Mouse (Mus musculus) CD4-positive, CD25-positive, alpha-beta regulatory T cell, adult 2 months (primary cell): ENCODE measurements around the gene Ghrhr.

Source experiments
- DNase-seq: peaks from one replicate; pipeline ENCODE4 v3.0.0-alpha.2; 2012; ENCODE audit warnings: low read depth, low spot score

The Ghrhr gene

DNA sequence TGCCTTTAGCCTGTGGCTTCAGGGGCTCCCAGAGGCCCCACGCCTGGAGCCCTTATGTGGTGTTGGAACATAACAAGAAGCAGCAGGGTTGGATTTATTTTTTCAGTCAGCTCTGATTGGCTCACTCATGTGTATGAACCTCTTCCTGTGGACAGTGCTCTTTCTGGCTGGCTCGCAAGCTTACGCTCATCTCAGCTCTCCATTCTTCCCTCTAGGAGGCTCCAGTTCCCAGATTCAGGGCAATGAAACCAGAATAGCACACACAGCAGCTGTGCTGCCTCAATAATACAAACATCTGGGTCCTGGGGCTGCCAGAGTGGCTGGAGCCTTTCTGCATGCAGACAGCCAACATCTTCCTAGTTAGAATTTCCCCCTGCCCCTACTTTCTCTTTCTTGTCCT lies 20.1 kb downstream of the Ghrhr start:
- DNase-seq: no peak

DNA sequence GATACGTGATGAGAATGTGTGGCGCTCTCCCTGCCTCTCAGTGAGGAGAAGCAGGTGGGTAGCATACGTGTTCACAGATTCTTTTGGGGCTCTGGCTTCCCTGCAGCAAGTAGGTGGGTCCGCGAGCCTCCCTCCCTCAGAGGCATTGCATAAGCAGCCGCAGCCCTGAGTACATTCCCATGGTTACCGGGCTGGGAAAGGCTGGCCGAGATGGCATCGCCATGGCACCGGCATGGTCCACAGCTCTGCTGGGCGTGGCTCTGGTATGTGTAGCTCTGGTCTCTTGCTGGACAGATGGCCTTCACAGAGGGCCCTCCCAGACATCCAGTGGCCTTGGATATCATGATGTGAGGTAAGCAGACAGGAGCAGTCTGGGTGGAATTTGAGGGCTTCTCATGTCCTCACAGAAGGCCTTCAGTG lies 20.5 kb downstream of the Ghrhr start:
- no peak for DNase-seq

DNA sequence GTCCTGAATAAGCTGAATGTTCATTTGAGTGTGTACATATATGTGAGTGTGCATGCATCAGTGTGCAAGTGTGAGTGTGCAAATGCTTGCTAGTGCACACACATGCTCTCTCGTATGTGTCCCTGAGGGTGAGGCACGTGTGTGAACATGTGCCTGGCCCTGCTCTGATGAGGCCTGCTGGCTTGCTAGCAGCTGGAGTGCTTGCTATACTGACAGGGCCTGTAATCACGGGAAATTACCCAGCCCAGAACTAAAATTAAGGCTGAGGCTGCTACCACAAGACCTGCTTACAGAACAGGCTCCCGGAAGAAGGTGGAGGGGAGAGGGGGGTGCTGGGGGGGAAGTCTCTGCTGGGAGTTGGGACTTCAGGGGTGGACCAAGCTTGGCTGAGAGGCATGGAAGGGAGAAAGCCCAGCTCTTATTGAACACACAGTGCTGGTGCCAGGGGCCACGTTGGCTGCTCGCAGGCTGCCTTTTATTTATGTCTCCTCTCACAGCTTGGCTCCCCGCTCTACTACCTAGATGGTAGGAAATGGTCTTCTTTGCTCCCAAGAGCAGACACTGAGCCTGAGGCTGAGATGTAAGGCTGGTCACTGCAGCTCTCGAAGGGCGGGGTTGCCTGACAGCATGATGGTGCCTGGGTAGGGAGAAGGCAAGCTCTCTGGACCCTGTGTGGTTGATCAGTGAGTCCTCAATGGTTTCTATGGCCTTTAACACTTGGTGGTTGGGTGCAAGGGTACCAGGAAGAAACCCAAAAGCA lies 23.0 kb downstream of the Ghrhr start:
- DNase-seq: no peak

DNA sequence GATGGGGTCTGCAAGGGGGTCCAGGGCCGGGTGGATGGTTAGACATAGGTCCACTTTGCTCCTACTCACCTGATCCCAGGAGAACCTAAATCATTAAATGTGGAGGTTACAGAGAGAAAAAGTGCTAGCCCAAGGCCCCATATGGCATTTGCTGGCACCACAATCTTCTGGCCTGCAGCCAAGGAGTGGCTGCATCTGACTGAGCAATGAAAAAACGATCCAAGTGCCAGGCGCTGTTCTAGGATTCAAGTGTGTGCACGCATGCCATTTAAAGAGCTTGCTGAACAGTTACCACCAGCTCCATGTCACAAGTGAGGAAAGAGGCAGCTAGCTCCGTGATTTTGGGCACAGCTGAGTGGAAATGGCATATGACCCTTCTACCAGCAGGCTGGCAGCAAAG lies 23.8 kb downstream of the Ghrhr start:
- DNase-seq: no peak

DNA sequence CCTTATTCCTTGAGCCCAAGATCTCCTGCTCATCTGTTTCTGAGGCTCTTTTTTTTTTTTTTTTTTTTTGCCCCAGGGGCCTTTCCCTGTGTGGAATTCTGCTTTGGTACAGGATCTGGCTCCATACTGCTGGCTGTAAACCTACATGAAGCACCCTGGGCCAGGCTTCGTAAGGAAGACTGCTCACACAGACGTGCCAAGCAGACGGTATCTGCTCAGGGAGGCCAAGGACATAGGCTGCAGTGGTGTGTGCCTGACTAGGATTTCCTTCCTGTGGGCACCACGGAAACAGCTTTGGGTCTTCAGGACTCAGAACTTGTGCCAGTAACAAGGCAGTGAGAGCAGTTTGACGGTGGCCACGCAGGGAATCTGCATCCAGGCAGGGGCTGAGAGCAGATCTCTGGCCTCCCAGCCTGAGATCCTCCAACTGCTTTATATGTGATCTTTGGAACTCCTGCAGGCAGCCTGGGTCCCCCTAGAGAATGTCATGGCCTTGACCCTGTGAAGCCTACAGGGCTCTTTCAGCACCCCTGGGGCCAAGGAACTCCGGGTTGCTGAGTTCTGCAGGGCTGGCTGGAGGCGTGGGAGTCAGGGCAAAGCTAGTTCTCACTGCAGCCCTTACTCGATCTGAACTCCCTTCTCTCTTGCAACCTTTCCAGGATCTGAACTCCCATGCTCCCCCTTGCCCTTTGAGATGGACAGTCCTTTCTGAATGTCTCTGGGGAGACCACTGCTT lies 26.1 kb downstream of the Ghrhr start:
- no peak for DNase-seq

DNA sequence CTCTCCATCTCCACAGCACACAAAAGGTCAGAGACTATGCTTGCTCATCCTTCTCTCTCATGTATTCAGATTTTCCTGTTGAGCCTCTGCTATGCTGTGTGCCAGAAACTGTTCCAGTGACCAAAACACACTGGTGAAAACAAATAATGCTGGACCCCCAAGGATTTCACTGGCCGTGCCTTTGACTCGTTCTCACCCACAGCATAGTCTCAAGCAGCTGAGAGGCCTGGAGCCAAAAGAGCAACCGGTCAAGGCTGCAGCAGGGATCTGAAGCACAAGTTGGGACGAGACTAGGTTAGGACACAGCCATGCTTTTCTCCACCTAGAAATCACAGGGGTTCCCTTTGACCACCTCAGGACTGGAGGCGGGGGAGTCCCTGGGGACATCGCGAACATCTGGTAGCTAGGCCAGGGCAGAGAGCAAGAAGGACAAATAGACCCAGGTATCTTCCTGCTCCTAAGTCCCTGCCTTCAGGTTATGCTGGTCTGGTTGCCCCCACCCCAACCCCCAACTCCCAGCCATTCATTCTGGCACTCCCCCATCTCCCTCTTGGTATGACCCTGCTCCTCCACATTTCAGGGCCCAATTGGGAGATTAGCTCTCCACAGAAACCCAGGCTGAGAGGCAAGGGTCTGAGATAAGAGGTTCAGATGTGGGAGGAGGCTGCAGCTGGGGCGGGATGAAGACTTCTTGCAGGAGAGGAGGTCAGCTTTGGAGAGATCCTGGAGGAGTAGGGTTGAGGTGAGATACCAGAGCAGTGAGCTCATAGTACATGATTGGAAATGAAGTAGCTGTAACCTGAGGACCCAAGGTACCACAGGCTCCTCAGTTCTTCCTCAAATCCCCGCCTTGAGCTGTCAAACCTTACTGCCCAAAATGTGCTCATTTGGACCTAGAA lies 27.6 kb downstream of the Ghrhr start:
- no peak for DNase-seq

DNA sequence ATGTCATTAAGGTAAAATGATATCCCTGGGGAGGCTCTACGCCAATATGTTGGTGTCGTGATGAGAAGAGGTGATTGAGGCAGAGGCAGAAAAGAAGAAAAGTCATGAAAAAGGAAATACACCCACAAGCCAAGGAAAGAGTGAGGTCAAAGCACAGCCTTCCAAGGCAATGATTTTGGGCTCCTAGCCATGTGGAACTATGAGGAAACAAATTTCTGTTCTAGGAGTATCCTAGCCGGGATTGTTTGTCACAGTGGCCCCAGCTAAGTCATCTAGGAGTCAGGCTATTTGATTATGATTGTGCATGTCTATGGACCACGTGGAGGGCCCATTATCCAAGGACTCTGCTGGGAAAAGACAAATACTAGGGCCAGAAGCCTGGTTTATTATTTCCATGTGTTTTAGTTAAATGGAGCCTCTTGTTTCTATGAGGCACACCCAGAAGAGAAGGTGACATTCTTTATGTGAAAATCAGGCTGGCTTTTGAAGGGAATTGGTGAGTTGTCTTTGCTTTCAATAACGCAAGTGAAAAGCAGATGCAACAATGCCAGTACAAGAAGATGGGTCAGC lies 28.4 kb downstream of the Ghrhr start:
- DNase-seq: no peak

DNA sequence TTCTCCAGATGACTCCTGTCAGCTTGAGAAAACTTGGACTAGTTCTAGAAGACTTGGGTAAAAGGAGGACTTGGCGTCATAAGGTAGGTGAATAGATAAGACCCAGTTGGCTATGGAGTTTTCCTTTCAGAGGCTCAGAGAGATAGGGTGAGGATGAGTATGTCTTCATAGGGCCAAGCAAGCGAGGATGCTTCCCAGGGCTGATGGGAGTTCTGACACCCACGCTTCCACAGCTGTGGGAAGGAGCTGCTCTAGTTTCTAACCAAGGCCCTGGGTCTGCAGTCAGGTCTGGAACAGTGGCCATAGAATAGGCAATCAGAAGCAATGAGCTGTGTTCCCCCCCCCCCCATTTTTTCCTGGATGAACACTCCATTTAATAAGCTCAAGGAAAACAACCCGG lies 31.2 kb downstream of the Ghrhr start:
- no peak for DNase-seq

DNA sequence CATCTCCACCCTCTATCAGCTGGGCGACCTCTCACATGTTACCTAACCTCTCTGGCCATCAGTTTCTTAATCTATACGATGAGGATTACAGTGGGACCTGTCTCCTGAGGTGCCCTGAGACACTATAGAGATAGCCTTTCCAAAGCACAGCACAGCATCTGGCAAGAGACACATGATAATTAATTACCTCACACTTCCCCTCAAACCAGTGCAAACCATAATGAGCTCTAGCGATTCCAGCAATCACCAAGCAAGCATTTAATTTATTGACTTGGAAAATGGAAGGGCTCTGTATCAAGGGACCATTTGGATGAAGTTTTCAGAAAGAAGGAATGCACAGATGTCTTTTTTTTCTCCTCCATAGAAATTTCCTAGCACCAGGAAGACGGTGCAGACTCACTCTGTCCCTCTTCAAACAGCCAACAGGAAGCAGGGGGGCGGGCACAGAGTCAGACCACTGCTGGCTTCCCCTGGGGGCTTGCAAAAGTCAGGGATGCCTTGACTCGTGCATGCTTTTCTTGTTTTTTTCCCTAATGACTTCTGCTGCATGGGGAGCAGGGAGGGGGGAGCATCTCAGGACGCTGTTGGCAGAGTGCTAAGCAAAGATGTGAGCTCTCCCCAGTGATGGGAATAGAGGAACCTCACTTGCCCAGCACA lies 34.2 kb downstream of the Ghrhr start:
- no peak for DNase-seq

DNA sequence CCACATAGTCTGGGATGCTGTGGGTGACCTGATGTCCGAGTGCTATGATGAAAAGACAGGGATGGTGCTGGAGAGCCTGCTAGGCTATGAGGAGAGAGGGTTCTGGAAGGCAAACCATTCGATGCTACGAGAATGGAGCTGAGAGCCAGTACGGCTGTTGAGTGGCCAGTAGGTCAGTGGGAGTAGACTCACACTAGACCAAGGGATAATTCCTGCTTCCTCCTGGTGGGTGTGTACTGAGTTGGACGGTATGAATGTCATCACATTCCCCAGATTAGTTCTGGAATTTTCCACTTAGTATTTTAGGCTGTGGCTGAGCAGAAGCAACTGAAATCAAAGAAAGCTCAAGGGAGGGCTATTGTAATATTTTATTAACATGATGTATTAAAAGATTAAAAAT lies 34.9 kb downstream of the Ghrhr start:
- no peak for DNase-seq

DNA sequence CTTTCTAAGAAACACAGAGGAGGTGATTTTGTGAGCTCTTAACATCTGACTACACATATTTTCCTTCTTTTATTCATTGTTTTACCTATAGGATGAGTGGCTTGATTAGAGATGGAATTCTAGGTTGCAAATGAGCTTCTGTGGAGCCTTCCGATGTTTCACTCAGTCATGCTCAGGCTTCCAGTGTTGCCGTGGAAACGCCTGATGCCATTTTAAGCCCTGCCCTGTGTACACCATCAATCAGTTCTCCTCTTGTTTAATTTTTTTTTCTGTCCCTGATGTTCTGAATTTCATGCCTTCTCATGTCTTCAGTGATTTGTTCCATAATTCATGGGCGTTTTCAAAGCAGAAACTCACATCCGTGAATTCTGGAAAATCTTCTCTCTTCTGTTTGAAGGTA lies 40.1 kb downstream of the Ghrhr start:
- no peak for DNase-seq

DNA sequence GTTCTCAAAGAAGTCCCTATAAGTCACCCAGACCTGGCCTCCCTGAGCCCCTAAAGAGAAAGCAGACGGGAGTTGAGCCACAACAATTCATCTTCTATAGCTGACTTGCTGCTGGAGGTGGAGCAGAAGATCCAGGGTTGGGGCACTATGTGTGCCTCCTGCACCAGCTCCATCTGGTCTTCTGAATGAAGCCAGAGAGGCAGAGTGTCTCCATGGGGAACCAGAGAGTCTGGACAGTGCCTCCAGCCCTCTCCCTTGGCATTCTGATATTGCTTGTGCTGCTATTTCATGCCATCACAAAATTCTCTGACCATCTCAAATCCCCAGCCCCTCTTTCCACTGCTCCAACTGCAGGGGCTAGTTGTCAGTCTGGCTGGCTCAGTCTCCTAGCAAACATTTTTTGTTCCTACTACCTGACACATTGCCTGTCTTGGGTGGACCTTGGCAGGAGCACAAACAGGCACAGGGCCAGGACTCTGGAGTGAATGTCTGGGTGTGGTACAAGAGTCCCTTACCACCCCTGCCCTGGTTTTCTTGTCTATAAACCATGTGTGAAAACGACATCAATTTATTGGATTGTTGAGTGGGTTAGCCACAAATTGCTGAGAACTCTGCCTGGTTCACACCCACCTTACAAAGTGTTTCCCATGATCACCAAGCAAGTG lies 42.8 kb downstream of the Ghrhr start:
- DNase-seq: no peak

DNA sequence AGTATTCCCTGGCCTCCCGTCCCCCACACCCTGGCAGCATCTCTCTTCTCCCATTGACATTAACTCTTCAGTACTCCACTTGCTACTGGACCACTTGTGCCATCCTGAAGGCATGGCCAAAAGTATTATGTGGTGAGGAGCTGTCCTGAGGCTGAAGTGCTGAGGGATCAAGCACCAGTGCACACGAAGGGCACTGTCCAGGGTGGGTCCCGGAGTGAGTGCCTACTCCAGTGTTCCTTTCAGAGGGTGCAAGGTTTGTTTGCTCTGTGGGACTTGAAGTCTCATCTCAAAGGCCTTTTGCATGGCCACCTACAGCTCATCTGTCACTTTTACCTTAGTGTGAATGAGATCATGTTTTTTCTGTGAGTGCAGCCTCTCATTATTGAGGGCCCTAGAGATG lies 44.3 kb downstream of the Ghrhr start:
- no peak for DNase-seq

DNA sequence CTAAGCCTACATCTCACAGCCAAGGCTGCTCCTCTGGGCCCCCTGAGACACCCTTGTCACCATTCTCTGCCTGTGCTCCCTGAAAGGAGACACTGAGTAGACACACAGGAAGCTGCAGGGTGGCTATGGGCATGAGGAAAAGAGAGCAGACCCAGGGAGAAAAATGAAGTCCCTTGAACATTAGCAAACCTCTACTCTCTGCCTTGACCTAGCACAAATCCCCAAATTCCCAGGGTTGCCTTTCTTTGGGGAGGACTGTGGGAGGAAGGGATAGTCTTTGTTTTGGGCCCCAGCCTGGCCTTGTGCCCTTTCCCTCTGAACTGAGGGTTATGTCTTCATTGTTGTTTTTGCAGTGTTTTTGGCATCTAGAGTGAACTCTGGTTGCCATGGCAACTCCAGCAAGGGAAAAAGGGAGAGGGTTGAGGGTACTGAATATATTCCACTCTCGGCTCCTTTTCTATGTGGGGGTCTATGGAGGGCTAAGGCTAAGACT lies 44.8 kb downstream of the Ghrhr start:
- no peak for DNase-seq

DNA sequence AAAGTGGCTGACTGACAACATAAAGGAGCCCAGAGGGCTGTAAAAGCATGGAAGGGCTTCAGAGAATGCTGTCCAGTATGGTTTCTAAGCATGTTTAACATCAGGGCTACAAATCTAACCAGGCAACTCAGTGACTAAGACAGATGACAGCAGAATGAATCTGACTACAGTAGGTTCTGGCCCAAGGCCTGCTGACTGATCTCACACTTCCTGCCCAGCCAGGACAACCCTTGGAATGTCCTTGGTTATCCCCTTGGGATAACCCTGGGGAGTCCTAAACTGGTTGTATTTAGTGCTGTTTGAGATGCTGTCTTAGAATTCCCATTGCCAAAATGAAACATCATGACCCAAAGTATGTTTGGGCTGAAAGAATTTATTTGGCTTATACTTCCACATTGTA lies 56.0 kb downstream of the Ghrhr start:
- no peak for DNase-seq

DNA sequence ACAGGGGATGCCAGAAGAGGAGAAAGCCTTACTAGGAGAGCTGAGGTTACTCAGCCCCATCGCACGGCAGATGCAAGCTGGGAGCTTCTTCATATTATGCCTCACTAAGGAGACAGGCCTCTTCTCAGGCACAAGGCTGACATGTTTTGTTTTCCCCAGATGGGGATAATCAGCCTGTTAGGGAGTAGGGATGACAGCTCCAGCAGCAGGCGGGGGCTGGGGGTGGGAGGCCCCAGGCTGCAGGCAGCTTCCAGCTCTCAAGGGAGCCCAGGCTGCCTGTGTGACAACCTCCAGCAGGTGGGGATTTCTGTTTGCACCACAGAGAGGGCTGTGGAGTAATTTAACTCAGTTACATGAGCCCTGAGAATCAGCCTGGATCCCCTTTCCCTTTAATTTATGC lies 58.3 kb downstream of the Ghrhr start:
- no peak for DNase-seq

DNA sequence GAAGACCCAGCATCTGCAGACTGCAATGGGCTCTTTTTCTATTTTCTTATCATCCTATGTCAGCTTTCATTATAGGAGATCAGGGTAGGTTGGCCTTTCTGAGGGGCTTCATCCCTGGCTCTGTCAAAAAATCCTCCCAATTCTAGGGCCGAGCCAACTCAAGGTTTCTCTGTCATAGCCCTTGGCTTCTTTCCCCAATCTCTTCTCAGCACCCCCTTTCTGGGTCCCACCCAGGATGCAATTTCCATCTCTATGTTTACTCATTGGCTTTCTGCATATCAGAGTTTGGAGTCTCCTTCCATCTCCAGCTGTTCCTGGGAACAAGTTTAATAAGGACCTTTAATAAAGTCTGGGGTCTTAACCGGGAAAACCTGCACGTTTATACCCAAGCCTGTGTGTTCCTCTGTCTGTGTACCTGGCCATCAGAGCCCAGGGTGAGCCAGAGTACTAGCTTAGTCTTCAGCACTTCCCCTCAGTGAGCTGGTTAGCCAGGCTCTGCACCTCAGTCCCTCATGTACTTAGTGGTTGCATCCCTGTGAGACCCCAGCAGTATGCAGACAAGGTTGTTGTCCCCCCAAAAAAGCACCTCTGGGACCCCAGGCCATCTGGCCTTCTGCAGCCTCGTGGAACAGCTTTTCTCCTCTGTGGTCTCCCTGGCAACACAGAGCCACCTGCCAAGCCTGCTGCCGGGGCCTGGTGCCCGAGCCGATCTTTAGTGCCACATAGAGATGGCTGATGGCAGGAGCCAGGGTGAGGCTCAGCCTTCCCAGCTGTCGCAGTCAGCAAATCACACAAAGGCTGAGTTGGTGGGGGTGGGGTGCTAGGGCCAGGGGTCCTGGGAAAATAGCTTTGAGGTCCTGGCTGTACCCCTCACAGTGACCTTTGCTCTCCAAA lies 59.4 kb downstream of the Ghrhr start:
- no peak for DNase-seq

DNA sequence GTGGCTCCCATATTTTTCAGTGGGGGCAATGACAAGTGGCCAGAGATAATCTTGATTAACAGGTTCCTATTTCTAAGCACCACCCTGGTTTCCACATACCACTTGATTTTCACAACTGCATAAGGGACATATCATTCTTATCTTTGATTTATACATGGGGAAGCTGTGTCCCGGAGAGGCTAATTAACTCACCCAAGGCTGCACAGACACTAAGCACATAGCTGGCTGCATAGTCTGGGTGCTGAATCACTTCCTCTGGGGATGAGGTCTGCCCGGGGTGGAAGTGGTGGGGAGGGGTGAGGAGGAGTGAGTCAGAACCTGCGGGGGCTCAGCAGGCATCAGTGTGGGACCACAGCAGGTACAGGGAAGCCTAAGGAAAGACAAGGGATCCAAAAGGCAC lies 61.8 kb downstream of the Ghrhr start:
- DNase-seq: no peak
